Mouse (Mus musculus) brain, embryonic 14.5 days (tissue): ENCODE measurements around the gene Timm29. TPM values are rescaled to one million over a fixed set of nuclear protein-coding genes. Genes with fewer than 3 reads are reported as not detected.

Experiments
- DNase-seq: peaks from one replicate; pipeline ENCODE4 v3.0.0-alpha.2; 2011; ENCODE audit warnings: low read depth
- CTCF ChIP-seq: fragments of 200-500 bp; IDR thresholded peaks from 2 replicates; pipeline ENCODE4 v1.5.1; 2012; ENCODE audit warnings: inconsistent platforms, mild to moderate bottlenecking, moderate library complexity, borderline replicate concordance; ENCODE audit not compliant: insufficient read depth, insufficient read length; ENCODE audit errors: extremely low read depth
- POLR2A ChIP-seq: fragments of 200-500 bp; IDR thresholded peaks from 2 replicates; pipeline ENCODE4 v1.6.1; 2012; ENCODE audit warnings: mild to moderate bottlenecking, inconsistent platforms, borderline replicate concordance; ENCODE audit not compliant: poor library complexity, insufficient read depth, insufficient read length, severe bottlenecking; ENCODE audit errors: extremely low read depth
- polyA plus RNA-seq: library from polyadenylated mRNA; depleted of rRNA; stranded (reverse); fragments of >200 nt; gene quantifications from 2 replicates; pipeline ENCODE4 v1.2.3, GENCODE M21; 2012; rRNA removed

Gene Timm29
- polyA plus RNA-seq = 78.1 and 80.7 TPM in 2 replicates

- DNase-seq = peak; percentile 99
Observed at GRCm38 (mm10) chr9:21592703-21593121, at the start of gene Timm29, which contains the start of gene Yipf2. Gene Timm29, plus strand, starts transcription at chr9:21592722. Gene Yipf2, minus strand, starts transcription at chr9:21592828.

DNA sequence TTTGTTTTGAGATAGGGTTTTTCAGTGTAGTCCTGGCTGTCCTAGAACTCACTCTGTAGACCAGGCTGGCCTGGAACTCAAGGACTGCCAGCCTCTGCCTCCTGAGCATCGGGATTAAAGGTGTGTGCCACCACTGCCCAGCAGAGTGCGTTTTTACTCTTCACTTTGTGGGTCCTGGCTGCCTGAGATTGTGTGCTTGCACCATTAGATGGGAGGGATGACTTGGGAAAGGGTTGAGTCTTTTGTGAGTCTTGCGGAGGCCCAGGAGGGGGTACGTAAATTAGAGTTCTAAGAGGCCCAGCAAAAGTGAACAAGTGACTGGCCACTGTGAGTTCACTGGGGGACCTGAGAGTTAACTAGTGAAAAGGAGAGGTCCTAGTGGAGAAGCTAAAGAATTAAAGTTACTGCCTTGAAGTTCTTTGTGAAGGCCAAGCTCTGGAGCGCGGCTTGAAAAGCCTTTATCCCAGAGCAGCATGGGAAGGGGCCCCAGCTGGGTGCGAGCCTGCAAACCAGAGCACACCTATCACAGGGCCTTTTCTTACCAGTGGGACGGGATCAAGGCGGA lies 47.1 kb upstream of the Timm29 start:
- DNase-seq = no peak
- TF ChIP-seq POLR2A = no peak
- no peak for TF ChIP-seq CTCF

More at GRCm38 (mm10) chr9:21592703-21593121, at the start of gene Timm29, which contains the start of gene Yipf2:
- TF ChIP-seq CTCF (no peak), POLR2A (peak; percentile 50; the same call in 1 of the 2 replicates)

DNA sequence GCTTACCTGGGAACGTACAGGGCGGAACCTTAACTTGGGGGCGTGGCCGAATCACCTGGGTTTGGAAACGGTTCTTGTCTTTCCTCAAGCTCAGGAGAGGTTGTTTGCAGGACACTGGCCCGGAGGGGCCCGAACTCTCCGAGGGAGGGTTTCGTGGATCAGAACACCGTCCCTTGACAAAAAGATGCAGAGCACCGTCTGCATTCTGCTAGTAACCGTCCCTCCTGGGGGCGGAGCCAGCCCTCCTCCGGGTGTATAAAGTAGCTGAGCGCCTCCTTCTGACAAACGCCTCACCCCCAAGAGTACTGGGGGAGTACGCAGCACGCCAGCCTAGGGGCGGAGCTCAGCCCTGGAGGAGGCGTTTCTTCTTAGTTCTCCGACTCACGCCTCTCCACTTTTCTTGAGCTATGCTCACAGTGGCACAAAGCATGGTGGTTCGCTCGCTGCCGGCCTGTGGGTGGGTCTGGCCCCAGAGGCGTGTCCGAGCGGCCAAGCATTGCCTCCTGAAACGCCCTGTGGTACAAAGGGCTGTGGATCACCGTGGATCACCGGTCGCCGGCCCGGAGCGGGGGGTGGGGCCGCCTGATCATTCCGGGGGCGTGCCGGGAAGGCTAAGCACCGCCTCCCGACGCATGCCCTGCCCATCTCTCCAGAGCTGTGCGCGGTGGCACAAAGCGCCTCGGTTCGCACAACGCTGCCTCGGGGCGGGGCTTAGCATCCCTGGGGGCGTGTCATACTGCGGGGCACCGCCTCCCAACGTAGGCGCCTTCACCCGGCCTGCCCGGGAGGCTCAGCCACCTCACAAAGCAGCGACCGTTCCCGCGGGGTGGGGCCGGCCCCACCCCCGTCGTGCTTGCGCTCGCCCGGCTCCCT lies 46.4 kb upstream of the Timm29 start:
- DNase-seq = peak; percentile 99
- TF ChIP-seq POLR2A (peak; percentile 36; the same call in 1 of the 2 replicates), CTCF (peak; percentile 72; the same call in 1 of the 2 replicates)

DNA sequence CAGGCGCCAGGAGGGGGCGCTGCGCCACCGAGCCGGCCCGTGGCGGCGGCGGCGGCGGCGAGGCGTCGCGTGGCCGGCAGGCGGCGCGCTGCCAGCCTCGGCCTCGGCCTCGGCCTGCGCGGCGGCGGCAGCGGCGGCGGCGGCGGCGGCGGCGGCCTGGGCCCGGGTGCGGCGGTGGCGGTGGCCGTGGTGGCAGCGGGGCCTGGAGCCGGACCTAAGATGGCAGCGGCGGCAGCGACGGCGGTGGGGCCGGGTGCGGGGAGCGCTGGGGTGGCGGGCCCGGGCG lies 45.8 kb upstream of the Timm29 start, which contains the start of gene Carm1:
Gene Carm1, plus strand, starts transcription at position 106 of the 286 bp plus-strand sequence.
- no peak for DNase-seq
- TF ChIP-seq CTCF (no peak; the same call in 1 of the 2 replicates), POLR2A (no peak)

DNA sequence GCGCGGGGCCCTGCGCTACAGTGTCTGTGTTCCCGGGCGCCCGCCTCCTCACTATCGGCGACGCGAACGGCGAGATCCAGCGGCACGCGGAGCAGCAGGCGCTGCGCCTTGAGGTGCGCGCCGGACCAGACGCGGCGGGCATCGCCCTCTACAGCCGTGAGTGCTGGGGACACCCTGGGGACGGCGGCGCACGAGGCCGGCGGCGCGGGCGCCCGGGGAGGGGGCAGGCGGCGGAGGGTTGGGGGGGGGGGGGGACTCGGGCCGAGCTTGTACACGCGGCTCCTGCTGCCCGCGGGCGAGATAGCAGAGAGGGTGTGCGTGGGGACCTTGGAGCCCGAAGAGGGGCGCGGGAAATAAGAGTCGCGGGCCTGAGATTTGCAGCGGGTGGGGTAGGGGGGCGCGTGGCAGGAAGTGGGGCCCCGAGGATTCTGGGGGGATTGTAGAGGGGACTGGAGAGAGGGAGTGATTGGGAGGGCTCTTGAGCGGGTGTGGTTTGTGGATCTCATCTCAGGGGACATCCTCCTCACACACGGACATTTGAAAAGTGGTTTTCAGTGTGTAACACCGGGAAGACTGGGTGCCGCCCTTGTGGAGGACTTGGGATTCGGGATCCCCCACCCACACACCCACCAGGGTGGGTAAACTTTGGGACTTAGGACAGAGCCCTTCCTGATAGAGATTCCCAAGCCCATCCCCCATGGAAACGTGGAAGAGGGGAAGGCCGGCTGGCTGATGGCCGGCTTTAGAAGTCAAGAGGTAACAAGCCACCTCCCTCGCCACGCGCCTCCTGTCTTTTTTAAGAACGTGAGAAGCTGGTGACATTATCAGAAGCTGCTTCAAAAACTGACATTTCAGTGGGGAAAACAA lies 45.2 kb upstream of the Timm29 start:
- peak; percentile 72 for DNase-seq
- TF ChIP-seq POLR2A = no peak
- TF ChIP-seq CTCF = no peak

GRCm38 (mm10) chr9:21551049-21551448 lies 41.5 kb upstream of the Timm29 start:
- DNase-seq = no peak
- no peak for TF ChIP-seq CTCF
- TF ChIP-seq POLR2A = no peak

- DNase-seq = no peak
- no peak for TF ChIP-seq POLR2A
- no peak for TF ChIP-seq CTCF
Observed at GRCm38 (mm10) chr9:21553607-21554273, 38.8 kb upstream of the Timm29 start.

- peak; percentile 5; the same call in 1 of the 2 replicates for TF ChIP-seq CTCF
- TF ChIP-seq POLR2A = no peak
- no peak for DNase-seq
Observed at GRCm38 (mm10) chr9:21555198-21555742, 37.3 kb upstream of the Timm29 start.

DNA sequence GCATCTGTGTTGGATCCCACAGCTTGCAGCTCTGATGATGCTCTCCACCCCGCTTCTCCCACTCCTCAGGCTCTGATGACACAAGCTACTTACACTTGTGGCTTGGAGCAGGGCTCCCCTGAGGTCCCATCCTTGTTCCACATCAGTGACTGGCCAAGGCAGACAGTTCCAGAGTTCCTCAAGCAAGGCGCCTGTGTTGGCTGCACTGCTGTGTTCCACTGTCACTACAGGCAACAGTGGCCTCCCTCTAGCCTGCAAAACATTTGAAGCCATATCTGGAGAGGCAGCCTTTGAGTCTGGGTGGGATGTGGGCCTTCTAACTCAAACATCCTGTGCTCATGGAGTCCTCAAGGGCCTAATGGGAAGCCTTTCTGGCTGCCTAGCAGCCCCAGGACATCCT lies 35.5 kb upstream of the Timm29 start:
- TF ChIP-seq POLR2A (no peak), CTCF (no peak)
- no peak for DNase-seq

DNA sequence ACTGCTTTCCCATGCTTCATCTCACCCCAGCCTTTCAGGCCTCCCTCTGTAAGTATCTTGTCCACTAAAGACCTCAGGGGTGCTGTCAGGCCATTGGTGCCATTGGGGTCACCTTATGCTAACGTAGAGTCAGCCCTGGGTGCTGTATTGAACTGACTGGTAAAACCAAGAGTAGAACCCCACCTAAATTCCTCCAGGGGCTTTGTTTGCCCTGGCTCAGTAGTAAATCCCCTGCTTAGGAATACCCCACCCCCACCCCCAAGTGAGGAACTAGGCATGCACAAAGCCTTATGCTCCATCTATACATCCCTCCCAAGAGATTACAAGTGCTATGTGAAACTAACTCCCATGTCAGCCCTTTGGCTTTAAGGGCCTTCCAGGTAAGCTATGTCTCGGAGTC lies 35.0 kb upstream of the Timm29 start:
- TF ChIP-seq CTCF (no peak), POLR2A (no peak)
- DNase-seq = no peak

DNA sequence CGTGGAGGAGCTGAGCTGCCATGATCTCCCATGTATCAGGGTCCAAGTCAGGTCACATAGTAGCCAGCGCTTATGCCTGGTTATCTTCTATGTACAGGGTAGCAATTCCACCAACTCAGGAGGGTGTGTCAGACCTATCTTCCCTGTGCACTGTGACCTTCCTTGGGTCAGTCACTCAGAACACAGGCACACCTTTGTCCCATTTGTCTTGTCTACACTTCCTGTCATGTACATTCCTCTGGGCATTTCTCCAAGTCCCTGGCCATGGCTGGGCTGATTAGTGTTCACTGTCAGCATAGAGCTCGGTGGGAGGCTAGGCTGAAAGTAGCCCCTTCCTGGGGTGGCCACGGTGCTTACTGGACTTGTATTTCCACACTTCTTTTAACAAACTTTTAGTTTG lies 34.2 kb upstream of the Timm29 start:
- no peak for DNase-seq
- TF ChIP-seq CTCF (no peak), POLR2A (no peak)

- no peak for TF ChIP-seq CTCF
- TF ChIP-seq POLR2A = no peak
- no peak for DNase-seq
Observed at GRCm38 (mm10) chr9:21559151-21559550, 33.4 kb upstream of the Timm29 start.
